Mouse (Mus musculus) T-cell, adult 2 months (primary cell): ENCODE measurements around the gene Usp2.

Experiments used
- DNase-seq: peaks from one replicate; pipeline ENCODE4 v3.0.0; 2022; ENCODE audit warnings: low spot score

Usp2 gene

DNA sequence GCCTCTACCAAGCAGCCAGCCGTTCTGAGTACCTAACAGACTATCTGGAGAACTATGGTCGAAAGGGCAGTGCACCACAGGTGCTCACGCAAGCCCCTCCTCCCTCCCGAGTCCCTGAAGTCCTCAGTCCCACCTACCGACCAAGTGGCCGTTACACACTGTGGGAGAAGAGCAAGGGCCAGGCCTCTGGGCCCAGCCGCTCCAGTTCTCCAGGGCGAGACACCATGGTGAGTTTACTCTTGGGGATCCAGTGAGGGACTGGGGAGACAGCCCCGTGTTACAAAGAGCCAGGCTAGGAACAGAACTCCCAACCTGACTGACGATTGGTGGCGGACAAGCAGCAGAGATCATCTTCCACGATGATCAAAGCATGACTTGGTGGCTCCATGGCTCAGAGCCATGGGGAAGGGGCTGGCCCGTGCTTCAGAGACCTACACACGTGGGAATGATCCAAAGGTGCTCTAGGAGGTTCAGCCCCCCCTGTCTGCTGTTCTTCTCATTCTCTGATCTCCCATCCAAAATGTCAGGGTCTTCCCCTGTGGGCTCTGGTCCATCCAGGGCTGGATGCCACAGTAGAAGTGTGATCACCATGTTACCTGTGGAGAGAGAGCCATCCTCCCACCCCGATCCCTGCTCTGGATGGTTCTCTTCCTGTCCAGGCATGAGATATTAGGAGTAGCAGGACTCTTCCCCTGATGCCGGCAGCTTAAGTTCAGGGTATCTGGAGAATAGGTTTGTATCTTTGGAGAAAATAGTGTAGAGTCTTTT is 9.4 kb downstream of the Usp2 start:
- DNase-seq, result no peak

DNA sequence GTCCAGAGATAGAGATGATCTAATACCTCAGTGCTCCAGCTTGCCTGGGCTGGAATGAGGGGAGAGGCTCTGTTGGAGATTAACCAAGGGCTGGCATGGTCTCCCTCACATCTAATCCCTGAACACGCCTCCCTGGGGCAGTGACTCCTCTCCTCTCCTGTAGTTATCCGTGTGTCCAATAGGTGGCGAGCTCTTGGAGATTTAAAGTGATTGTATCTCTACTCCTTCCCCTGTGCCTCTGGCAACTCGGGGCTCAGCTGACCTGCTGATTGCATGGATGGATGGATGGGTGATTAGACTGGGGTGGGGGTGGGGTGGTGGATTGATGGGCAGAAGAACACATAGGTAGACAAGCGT is 9.9 kb downstream of the Usp2 start:
- DNase-seq, result peak; percentile 50

DNA sequence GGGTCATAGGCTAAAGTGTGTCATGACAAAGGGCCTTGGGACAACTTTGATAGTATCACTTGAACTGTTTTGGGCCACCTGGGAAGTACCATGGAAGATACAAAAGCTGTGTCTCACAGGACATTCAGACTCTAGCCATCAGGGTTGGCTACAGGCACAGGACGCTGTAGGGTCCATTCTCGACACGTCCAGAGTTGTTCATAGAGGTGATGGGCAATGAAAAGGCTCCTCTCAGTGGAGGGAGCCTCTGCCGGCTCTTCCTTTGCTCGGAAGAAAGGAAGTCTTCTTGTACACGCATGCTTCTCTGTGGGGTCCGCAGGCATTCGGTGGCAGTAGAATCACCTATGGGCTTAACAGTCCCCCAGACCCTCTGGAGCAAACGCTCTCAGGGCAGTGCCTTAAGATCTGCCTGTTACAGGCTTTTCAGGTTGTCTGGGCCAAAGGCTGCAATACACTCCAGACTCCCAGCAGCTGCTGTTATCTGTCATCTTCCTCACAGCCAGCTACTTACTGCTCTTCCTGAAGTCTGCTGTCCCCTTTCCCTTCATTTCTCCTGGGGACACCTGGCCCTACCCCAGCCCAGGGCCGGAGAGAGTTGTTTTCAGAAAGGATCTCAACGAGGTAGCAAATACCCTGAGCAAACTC is 10.6 kb downstream of the Usp2 start:
- DNase-seq, result no peak

DNA sequence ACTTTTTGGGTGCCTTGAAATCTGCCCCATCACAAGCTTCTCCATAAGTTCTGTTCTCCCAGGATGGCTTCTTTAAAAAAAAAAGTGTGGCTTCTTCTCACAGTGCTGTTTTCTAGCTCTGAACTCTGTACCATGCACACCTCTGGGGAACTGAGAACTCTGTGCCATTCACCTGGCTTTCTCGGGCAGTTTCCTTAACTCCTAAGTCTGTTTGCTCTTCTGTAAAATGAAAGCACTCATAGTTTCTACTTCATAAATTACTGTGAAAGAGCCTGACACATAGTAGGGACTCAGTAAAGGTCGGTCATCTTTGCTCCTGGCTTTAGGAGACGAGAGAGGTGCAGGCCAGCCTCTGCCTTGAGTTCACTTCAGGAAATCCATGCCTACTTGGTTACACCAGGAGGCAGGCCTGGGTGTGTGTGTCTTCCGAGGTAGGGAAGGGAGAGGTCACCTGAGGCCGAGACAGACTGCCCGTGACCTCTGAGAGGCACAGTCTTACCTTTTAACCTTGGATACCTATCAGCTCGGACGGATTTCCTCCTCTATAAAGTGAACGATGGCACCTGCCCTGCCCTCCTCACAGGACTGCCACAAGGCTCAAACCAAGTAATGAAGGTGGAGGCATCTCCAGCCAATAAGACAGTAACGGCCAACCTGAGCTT is 11.4 kb downstream of the Usp2 start:
- no peak for DNase-seq

DNA sequence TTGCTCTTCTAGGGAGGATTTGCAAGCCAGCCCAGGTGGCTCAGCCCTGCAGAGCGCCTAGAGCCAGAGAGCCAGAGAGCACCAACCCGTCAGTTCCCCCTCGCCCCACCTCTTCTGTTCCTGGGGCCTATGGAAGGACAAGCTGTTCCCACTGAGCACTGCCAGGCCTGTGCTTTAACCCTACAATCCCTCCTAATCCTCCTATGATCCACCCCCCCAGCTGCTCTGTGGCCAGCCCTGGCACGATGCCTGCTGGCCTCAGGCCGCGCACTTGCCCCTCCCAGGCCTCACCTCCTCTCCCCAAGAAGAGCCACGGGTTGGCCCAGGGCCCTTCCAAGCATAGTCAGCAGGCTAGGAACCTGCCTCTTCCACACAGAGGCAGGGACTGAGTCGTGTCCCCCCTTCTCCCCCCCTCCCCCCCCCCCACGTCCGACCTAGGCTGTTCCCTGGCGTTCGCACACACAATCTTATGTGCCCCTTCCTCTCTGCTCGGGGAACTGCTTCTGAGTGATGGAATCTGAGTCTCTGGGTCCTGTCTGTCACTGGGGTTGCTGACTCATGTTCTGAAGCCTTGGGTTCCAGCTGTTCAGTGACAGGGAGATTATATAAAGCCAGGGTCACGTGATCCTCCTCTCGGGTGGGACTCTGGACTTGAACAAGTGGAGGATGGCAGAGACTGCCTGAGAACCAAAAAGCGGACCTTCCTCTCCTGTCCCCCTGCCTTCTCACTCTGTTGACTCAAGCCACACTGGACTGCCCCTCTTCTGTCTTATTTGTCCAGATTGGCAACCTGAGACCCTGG is 12.3 kb downstream of the Usp2 start:
- no peak for DNase-seq

DNA sequence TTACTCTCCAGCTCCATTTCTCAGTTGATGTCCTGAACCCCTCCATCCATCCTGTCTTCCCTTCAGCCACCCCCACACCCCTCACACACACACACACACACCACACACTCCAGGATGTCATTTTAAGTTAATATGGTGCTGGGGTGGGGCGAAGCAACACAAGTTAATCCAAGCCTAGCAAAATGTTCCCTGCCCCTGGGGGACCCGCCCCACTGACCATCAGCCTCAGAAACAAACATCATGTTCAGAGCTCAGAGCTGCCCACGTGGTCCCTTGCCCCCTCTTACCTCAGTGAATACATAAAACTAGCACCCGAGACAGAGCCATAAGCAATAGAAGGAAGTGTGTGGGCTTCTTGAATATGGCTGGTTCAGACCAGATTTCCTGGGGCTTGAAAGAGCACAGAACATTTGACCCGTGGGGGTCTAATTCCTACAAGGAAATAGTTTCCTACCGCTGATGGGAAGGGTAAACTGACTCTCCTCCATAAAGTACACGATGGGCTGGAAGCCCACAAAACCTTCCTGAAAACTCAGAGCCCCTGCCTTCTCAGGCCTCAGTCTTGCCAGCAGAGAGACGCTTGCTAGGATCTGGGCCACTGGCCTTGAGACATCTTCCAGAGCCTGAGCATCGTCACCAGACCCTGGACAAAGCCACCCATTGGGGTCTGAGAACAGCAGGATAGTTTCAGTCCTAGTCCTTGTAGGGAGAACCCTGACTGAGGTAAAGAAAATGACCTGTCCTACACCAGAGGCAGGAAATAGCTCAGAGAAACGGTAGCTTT is 13.4 kb downstream of the Usp2 start:
- DNase-seq, result no peak

DNA sequence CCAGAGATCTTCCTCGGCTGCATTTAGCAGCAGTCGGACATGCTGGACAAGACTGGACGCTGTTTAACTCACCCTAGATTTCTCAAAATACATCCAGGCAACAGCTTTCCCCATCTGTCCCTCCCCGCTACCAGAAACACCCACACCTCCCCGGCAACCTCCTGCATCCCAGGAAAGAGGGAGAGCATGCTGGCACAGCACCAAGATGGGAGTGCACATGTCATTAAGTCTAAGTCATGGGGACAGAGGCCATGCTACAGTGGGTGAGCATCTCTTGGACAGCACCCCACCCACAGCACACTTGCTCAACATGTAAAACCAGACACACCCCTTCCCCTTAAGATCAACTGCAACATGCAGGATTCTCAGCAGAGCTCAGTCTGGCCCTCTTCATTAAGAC is 14.1 kb downstream of the Usp2 start:
- no peak for DNase-seq

DNA sequence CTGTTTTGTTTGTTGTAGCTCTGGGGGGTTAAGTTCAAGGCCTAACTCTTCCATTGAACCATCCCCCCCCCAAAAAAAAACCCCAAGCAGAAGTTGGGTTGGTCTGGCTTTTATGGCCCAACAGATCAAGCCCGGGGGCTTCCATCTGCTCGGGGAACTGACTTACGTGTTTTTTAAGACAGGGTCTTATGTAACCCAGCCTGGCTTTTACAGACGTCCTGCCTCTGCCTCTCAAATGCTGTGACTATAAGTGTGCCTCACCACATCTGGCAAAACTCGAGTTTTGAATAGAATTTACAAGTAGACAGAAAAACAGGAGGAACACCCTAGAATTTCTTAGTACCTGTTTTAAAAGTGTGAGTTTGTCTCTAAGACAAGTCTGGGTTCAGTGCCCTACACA is 14.8 kb downstream of the Usp2 start:
- DNase-seq, result no peak

DNA sequence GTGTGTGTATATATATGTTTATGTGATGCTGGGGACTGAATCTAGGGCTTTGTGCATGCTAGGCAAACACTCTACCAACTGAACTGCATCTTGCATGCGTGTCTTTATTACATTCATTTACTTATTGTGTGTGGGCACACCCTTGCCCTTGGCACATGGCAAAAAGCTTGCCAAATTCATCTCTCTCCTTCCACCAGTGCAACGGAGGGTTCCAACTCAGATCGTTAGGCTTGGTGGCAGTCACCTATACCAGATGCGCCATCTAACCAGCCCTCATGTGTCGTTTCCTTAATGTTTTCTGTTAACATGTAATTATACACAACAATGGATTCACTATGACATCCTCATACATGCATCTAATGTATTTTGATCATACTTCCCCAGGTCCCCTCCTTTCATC is 15.4 kb downstream of the Usp2 start:
- no peak for DNase-seq

DNA sequence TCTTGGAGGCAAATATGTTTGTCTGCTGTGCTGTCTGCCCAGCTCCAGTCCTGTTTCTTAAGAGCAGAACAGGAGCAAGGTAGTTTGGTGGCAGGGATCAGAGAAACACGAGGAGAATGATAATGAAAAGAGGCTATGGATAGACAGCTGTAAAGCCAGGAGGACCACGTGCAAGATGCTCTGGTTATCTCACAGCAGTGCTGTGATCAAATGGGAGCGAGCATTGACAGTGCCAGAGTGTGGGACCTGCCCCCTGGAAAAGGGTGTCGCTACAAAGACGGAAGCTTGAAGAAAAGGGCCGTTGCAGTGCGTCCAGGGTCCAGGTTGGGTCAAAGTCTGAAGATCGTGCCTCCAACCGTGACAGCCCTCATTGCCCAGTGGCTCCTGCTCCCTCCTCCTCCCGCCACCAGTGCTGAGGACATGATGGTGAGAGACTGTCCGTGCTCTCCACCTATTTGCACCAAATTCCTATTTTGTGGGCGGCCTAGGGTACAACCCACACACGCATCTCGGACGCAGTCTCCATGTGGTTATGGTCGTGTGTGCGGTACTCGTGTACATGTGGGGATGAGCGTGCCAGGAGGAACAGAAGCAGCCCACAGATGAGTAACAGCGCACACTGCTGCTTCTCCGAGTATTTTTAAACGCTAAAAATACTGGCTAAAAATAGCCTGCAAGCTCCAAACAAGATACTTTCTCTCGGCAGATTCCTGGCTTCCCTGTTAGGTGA is 16.7 kb downstream of the Usp2 start:
- DNase-seq, result no peak

DNA sequence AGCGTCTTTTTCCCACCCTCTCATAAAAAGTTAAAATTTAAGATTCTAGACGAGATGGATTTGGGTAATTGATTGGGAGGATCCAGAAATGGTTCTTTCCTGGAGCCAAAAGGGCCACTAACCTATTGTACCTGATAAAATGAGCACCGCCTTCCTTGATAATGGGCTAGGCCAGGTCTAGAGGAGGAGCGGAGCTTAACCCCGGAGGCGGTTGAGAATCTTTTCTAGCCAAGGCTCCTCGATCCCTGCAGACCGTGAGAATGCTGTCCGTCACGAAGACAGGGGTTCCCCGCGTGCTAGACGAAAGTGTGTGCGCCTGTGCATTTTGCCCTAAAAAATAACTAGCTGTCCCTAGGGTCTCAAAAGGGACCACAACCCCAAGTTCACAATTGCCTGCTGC is 17.4 kb downstream of the Usp2 start:
- DNase-seq, result peak; percentile 16

DNA sequence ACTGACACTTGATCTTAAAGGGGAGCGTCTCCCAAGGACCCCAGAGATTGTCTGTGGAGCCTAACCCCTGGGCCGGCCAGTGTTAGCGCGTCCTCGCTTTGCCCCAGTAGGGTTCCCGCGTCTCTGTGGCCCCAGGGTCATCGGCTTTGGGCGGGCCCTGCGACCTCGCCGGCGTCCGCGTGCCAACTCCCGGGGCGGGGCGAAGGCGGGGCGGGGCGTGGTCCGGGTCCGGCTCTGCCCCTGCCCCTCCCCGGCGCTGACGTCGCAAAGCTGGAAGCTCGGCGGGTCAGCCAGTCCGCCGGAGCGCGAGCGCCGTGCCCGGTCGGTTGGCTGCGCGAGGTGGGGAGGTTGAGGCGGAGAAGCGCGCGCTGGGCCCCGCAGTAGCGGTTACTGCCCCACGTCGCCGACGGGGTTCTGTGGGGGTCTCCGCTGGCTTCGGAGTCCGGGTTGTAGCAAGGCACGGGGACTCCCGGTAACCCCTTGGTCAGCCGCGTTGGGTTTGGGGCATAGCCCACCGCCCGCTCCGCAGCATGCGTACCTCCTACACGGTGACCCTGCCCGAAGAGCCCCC is 17.9 kb downstream of the Usp2 start:
- peak; percentile 32 for DNase-seq

DNA sequence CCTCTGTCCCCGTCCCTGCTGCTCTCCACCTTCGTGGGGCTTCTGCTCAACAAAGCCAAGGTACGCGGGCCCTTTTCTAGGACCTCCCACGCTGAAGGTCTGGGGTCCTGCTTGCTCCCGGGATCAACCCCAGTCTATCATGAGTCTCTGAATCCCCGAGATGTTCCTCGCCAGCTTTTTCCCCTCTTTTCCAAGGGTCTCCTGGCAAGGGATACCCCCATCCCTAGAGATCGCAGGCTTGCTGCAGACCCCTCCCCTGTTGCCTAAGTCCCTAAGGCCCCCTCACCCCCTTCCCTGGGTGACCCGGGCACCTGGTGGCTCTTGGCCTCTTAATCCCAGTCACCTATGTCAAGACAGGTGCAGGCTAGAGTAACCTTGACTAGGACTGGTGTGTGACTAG is 18.5 kb downstream of the Usp2 start:
- DNase-seq, result no peak

DNA sequence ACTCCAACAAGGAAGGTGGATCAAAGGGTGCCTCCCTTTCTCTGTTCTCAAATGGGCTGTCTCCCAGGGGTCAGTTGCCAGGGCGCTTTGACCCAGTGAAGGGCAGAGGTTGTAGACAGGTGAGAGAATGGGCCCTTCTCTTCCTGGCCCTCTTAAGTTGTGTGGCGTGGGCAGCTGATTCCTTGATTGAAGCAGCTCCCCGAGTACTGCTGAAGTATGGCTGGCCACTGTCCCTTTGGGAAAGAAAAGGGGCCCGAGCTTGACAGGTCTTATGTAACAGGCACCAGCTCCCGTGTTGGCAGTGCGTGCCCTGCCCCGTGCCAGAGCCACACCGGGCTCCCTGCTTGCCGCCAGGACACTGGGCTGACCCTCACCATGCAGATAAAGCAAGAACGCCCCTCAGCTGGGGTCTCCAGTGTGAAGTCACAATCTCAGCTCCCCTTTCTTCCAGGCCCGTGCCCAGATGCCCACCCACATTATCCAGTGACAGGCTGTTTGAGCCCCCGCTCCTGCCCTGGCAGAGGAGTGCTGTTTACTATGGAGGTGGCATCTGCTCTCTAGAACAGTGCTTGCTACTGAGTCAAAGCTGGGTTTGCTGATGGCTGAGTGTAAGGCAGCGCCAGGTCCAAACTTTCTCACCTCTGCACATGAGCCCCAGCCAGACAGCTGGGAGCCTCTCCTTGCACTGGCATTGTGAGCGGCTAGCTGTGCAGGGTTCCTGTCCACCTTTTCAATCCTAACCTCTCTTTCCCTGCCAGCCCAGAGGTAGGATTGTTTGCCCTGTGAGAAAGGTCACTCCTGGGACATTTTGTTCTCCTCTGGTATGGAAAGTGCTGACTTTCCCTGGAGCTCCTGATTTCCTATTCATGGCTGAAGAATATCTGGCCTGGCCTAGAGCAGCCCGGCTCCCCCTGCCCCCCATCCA is 19.2 kb downstream of the Usp2 start:
- DNase-seq, result no peak

DNA sequence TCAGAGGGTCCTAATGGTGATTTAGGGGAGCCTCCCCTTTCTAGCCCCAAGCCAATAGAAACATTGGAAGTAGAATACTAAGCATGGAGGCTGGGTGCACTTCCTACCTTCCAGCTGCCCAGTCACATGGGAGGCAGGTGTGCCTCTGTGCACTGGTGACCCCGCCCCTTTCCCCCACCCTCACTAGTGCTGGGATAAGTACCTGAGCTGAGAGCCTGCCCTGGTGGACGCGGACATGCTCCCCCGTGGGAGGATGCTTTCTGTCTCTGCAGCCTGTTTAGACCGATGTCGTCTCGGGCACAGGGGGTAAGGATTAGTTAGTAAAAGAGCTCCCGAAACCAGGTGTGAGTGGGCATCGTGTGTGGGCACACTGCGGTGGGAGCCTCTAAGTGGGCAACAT is 20.1 kb downstream of the Usp2 start:
- no peak for DNase-seq

DNA sequence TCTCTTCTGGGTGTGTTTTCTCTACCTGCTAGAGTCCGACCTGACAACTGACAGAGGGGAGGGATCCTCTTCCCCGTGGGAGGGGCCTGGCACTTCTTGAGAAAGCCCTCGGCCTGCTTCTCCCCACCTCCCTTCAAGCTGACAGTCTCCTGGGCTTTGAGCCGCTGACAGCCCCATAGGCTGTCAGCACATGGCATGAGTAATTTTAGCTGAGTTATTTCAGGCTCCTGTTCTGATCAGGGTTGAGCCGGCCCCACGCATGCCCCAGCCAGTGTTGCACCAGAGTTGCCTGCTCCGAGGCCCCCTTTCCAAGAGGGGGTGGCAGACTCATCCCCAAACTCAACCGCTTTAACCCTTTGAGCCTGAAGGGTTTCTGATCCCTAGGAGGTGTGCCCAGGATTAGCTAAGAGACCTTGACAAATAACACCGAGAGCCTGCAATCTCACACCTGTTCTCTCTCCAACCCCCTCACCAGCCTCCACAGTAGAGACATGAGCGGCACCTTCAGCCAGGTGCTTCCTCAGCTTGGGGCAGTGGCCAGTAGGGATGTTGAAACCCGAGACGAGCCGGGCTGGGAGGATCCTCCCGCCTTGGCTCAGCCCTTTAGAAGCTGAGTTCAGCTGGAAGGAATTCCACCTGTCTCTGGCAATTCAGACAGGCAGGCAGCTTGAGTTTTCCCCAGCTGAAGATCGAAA is 21.1 kb downstream of the Usp2 start:
- no peak for DNase-seq

DNA sequence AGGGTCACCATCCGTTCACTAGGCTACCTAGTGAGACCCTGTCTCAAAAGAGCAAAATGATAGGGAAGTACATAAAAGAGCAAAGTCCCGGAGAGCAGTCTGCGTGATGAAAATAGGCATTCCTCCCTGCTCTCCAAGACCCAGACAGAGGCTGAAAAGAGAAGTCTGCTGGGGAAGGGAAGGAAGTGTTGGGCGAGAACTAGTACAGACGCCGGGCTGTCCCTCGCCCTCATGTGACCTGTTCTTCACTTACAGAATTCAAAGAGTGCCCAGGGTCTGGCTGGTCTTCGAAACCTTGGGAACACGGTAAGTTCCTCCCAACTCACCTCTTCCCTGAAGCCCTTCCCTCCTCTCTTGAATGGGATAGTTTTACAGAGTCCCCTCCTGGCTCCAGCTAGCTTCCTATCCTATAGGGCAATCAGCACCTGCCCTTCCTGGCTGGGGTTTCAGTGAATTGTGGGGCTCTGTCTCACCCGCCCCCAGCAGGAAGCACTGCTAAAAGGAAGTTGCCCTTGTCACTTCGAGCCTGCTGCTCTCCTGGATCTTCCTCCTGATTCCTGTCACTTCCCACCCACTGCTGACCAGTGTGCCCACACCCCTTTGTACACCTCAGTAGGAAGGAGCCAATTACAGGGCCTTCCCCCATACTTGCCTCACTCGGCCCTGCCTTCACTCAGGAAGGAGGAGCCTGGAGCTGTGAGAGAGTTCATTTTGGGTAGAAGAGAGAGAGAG is 22.2 kb downstream of the Usp2 start:
- no peak for DNase-seq
